ENCODE assay signal across 8 mouse cellular contexts in the genomic region with DNA sequence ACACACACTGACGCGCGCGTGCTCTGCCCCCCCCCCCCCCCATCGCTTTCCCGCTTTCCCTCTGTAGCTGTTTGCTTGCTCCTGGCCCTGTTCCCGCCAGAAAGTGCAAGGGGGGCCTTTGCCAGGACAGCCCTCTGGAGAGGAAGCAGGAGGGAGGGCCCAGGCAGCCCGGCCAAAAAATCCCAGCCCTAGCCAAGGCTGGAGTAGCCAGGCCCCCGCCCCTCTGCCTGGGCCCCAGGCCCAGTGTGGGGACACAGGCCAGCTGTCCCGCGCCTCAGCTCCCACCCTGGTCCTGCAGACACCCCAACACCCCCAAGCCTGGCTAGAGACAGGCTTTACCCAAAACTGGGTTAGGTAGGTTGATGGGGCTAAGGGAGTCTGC. TPM values are rescaled to one million over a fixed set of nuclear protein-coding genes. Genes with fewer than 3 reads are reported as not detected.
DNase-seq lines count a peak whose midpoint lies in the region; ATAC-seq and TF ChIP-seq lines count a peak whose summit lies in the region.

No protein-coding gene starts in this region.

- H3K4me1 ChIP-seq in forebrain, embryonic 15.5 days: peaks cover 13% of the 10 kb centered on the region
- H3K4me1 ChIP-seq in liver, embryonic 14.5 days (replicated peaks; ENCODE audit: control insufficient read depth in 2 of 2, insufficient read depth in 2 of 2, low read length in 1 of 2): no peaks in the 10 kb centered on the region
- H3K4me1 ChIP-seq in olfactory bulb, adult 2 months (ENCODE audit: control insufficient read depth, insufficient read depth, low read length): peaks cover 15% of the 10 kb centered on the region

- H3K27me3 ChIP-seq in forebrain, embryonic 15.5 days: no peaks in the 10 kb centered on the region
- no peaks in the 10 kb centered on the region; the same call in 1 of the 2 replicates for H3K27me3 ChIP-seq in liver, embryonic 14.5 days (ENCODE audit: control insufficient read depth, insufficient read depth, low read length)

- no peak for TF ChIP-seq EP300 in liver, embryonic 14.5 days (IDR thresholded peaks at IDR 0.05; ENCODE audit: low read depth)

- peak overlapping the region; percentile 70 for H3K27ac ChIP-seq in forebrain, embryonic 15.5 days (replicated peaks)
- H3K27ac ChIP-seq in liver, embryonic 14.5 days: no peak overlapping the region
- H3K27ac ChIP-seq in olfactory bulb, adult 2 months (ENCODE audit: insufficient read depth, low read depth, low read length): no peak overlapping the region

- TF ChIP-seq POLR2A in olfactory bulb, adult 2 months (IDR thresholded peaks at IDR 0.05; ENCODE audit: insufficient read depth, low read depth, low read length): no peak

- peak overlapping the region; percentile 47 for H3K4me3 ChIP-seq in forebrain, embryonic 15.5 days
- H3K4me3 ChIP-seq in liver, embryonic 14.5 days (ENCODE audit: insufficient read depth in 1 of 2, low read depth in 2 of 2, low read length in 2 of 2): no peak overlapping the region
- peak overlapping the region; percentile 47 for H3K4me3 ChIP-seq in olfactory bulb, adult 2 months (ENCODE audit: insufficient read depth, low read depth, low read length)

- no peaks in the 10 kb centered on the region for H3K9me3 ChIP-seq in forebrain, embryonic 15.5 days
- H3K9me3 ChIP-seq in liver, embryonic 14.5 days (ENCODE audit: control insufficient read depth, low read length): no peaks in the 10 kb centered on the region

- peak; percentile 71 to 81 for DNase-seq in adrenal gland, adult (ENCODE audit: inconsistent age in 2 of 2, low spot score in 1 of 2)
- DNase-seq in adrenal gland, postnatal 4 days (ENCODE audit: low spot score in 2 of 2): no peak
- DNase-seq in heart, postnatal 14 days: peak; percentile 93 to 95
- DNase-seq in kidney, postnatal 4 days: peak; percentile 88 to 92
- DNase-seq in liver, embryonic 14.5 days (ENCODE audit: low read depth in 3 of 3, low spot score in 3 of 3): no peak
- DNase-seq in urinary bladder, postnatal 36 days (ENCODE audit: low spot score in 2 of 2): peak; percentile 69 to 90

- 6% methylated on average over 4 of the region's 11 CpGs for WGBS in forebrain, embryonic 15.5 days
- 19% methylated on average over 5 of the region's 11 CpGs for WGBS in liver, embryonic 14.5 days (ENCODE audit: insufficient replicate concordance)
- WGBS in olfactory bulb, adult 2 months: 5% methylated on average over 5 of the region's 11 CpGs

- ATAC-seq in forebrain, embryonic 15.5 days (replicated peaks): peak; percentile 90
- no peak for ATAC-seq in liver, embryonic 14.5 days (ENCODE audit: insufficient read depth)

- no peak for TF ChIP-seq CTCF in liver, embryonic 14.5 days (IDR thresholded peaks at IDR 0.05; ENCODE audit: low read depth)
- TF ChIP-seq CTCF in olfactory bulb, adult 2 months (IDR thresholded peaks at IDR 0.05; ENCODE audit: insufficient read depth, low read depth, low read length): no peak

- peak overlapping the region; percentile 93 for H3K4me2 ChIP-seq in forebrain, embryonic 15.5 days (replicated peaks)
- peak overlapping the region; percentile 46; the same call in 1 of the 2 replicates for H3K4me2 ChIP-seq in liver, embryonic 14.5 days (ENCODE audit: low read depth)

- no peaks in the 10 kb centered on the region for H3K36me3 ChIP-seq in forebrain, embryonic 15.5 days
- no peaks in the 10 kb centered on the region for H3K36me3 ChIP-seq in liver, embryonic 14.5 days (replicated peaks; ENCODE audit: control insufficient read depth, insufficient read depth, low read depth)

- intact Hi-C loops in heart, postnatal 14 days (cut with DNase I): loop anchor here (2.0 to 10.0 kb wide), 2 partner anchors 153 to 217 kb away; no protein-coding TSS in a partner anchor

- peak overlapping the region; percentile 65 for H3K9ac ChIP-seq in forebrain, embryonic 15.5 days (replicated peaks)
- H3K9ac ChIP-seq in liver, embryonic 14.5 days (replicated peaks): no peak overlapping the region

RNA-seq across cellular contexts. Expression of gene Eln, which starts 0.4 kb away (rescaled TPM):
- total RNA-seq in adrenal gland, postnatal 4 days (2021): 100 to 1,000 TPM; 192 to 231 TPM
- polyA plus RNA-seq in forebrain, embryonic 15.5 days (2015; fragmentation: Nextera tagmentation; extraction: Ambion mirVana): 7.7 and 7.8 TPM in 2 replicates
- total RNA-seq in heart, postnatal 14 days (2021): 100 to 1,000 TPM; 409 to 606 TPM
- polyA plus RNA-seq in liver, embryonic 14.5 days (2012; rRNA removed): 3.5 and 3.6 TPM in 2 replicates
- 1.7 and 2.1 TPM in 2 replicates for polyA plus RNA-seq in liver, embryonic 14.5 days (2014; fragmentation: Nextera tagmentation; extraction: Ambion mirVana)
- not detected in 2 replicates for polyA plus RNA-seq in olfactory bulb, adult 2 months (2012; ENCODE audit: insufficient read depth, insufficient read length, low replicate concordance, missing spikeins)

RNA-seq across cellular contexts. Expression of gene Limk1, which starts 59.1 kb away (rescaled TPM):
- total RNA-seq in adrenal gland, postnatal 4 days (2021): 10 to 100 TPM; 31.1 to 32.3 TPM
- polyA plus RNA-seq in forebrain, embryonic 15.5 days (2015; fragmentation: Nextera tagmentation; extraction: Ambion mirVana): 16.0 and 16.9 TPM in 2 replicates
- 1 to 10 TPM; 7.3 to 8.1 TPM for total RNA-seq in heart, postnatal 14 days (2021)
- 1.9 and 2.2 TPM in 2 replicates for polyA plus RNA-seq in liver, embryonic 14.5 days (2012; rRNA removed)
- polyA plus RNA-seq in liver, embryonic 14.5 days (2014; fragmentation: Nextera tagmentation; extraction: Ambion mirVana): 0.89 and 0.92 TPM in 2 replicates
- polyA plus RNA-seq in olfactory bulb, adult 2 months (2012; ENCODE audit: insufficient read depth, insufficient read length, low replicate concordance, missing spikeins): not detected in 2 replicates

Comparison
In these comparisons a context has a peak if more than half of its experiments do, and no peak if none do; other contexts are left out.
1. DNase-seq: peak in adrenal gland, adult (2 of 2), heart, postnatal 14 days (2 of 2), kidney, postnatal 4 days (2 of 2) and urinary bladder, postnatal 36 days (2 of 2); none in adrenal gland, postnatal 4 days (0 of 2) and liver, embryonic 14.5 days (0 of 3).
2. H3K4me3 ChIP-seq: peak in forebrain, embryonic 15.5 days (single experiment) and olfactory bulb, adult 2 months (single experiment); none in liver, embryonic 14.5 days (0 of 2).